ENCODE assay signal across 9 mouse cellular contexts in the genomic region with DNA sequence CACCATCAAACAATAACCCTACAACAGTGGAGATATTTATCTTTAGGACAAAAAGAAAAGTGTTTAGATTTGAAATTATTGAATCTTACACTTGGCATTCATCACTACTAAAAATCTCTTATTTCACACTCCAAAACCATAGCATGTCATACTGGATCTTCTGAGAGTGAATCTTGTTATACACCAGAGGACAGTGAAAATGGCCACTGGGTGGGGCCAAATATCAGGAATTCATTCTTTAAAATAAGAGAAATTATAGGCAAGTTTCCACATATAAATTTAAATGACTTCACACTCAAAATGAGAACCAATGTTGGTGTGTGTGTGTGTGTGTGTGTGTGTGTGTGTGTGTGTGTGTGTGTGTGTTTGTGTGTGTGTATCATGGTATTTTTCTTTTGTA.
DNase-seq lines count a peak whose midpoint lies in the region; ATAC-seq and TF ChIP-seq lines count a peak whose summit lies in the region.
"Had no signal": no experiment of that assay in that cellular context is flagged by ENCODE, and none has a peak within 500 bp of the region (broad histone marks: within the 10 kb centered on the region; RNA-seq: fewer than 3 reads in every experiment).

No protein-coding gene starts in this region.

- peak; percentile 52; the same call in 1 of the 2 replicates for ATAC-seq in frontal cortex, adult (ENCODE audit: low TSS enrichment)
- no peak for ATAC-seq in midbrain, embryonic 14.5 days (ENCODE audit: low FRiP score, low TSS enrichment)
- ATAC-seq in midbrain, embryonic 16.5 days: no peak

- no peaks in the 10 kb centered on the region for H3K36me3 ChIP-seq in kidney, adult 2 months (ENCODE audit: control insufficient read depth, insufficient read depth, low read length)
- no peaks in the 10 kb centered on the region for H3K36me3 ChIP-seq in midbrain, embryonic 14.5 days (ENCODE audit: control insufficient read depth, insufficient read depth, low read length)
- H3K36me3 ChIP-seq in midbrain, embryonic 16.5 days (ENCODE audit: control insufficient read depth, insufficient read depth, low read length): no peaks in the 10 kb centered on the region

- H3K27ac ChIP-seq in kidney, adult 2 months (ENCODE audit: insufficient read depth, low read depth, low read length): no peak overlapping the region
- H3K27ac ChIP-seq in midbrain, embryonic 14.5 days (replicated peaks; ENCODE audit: low read depth, low read length): no peak overlapping the region
- H3K27ac ChIP-seq in midbrain, embryonic 16.5 days (ENCODE audit: low read length): no peak overlapping the region

- TF ChIP-seq POLR2A in kidney, adult 2 months (IDR thresholded peaks at IDR 0.05; ENCODE audit: low read depth, low read length): no peak

- no peak overlapping the region for H3K4me2 ChIP-seq in midbrain, embryonic 14.5 days (ENCODE audit: low read length)
- no peak overlapping the region for H3K4me2 ChIP-seq in midbrain, embryonic 16.5 days (ENCODE audit: low read length)

- H3K27me3 ChIP-seq in kidney, adult 2 months (replicated peaks; ENCODE audit: control insufficient read depth, insufficient read depth, low read length): no peaks in the 10 kb centered on the region
- no peaks in the 10 kb centered on the region for H3K27me3 ChIP-seq in midbrain, embryonic 14.5 days (ENCODE audit: control insufficient read depth, insufficient read depth, low read length)
- H3K27me3 ChIP-seq in midbrain, embryonic 16.5 days (ENCODE audit: control insufficient read depth, insufficient read depth, low read depth, low read length): no peaks in the 10 kb centered on the region

- no peak for DNase-seq in frontal cortex, postnatal 14 days (ENCODE audit: low spot score in 2 of 2)
- DNase-seq in kidney, postnatal 10 days: peak; percentile 30
- DNase-seq in kidney, adult 2 months: no peak
- DNase-seq in midbrain, embryonic 14.5 days: peak; percentile 52
- peak; percentile 10 for DNase-seq in lung, postnatal 36 days
- no peak for DNase-seq in urinary bladder, adult 2 months (ENCODE audit: low spot score)

- no peaks in the 10 kb centered on the region for H3K4me1 ChIP-seq in kidney, adult 2 months (ENCODE audit: control insufficient read depth, insufficient read depth, low read length)
- no peaks in the 10 kb centered on the region for H3K4me1 ChIP-seq in midbrain, embryonic 14.5 days (ENCODE audit: control insufficient read depth, insufficient read depth, low read length)
- 0 out of 2 replicates have a peak, but pooled peaks cover 3% of the 10 kb centered on the region for H3K4me1 ChIP-seq in midbrain, embryonic 16.5 days (ENCODE audit: control insufficient read depth, insufficient read depth, low read length)

- H3K9ac ChIP-seq in midbrain, embryonic 14.5 days (replicated peaks; ENCODE audit: low read length): no peak overlapping the region
- no peak overlapping the region for H3K9ac ChIP-seq in midbrain, embryonic 16.5 days (ENCODE audit: low read depth, low read length)

- no peak overlapping the region for H3K4me3 ChIP-seq in kidney, adult 2 months (ENCODE audit: insufficient read depth, low read depth, low read length)
- no peak overlapping the region for H3K4me3 ChIP-seq in midbrain, embryonic 14.5 days (replicated peaks; ENCODE audit: low read depth, low read length)
- H3K4me3 ChIP-seq in midbrain, embryonic 16.5 days (ENCODE audit: low read depth, low read length): no peak overlapping the region
- H3K4me3 ChIP-seq: myocyte had no signal

- no peak for TF ChIP-seq CTCF in kidney, adult 2 months (conservative IDR thresholded peaks at IDR 0.05; ENCODE audit: insufficient read depth, insufficient read length, low read depth, low read length)

- no peaks in the 10 kb centered on the region for H3K9me3 ChIP-seq in midbrain, embryonic 14.5 days (ENCODE audit: control insufficient read depth, low read length)
- no peaks in the 10 kb centered on the region for H3K9me3 ChIP-seq in midbrain, embryonic 16.5 days (replicated peaks; ENCODE audit: control insufficient read depth, low read length, poor library complexity, severe bottlenecking)

Comparison
In these comparisons a context has a peak if more than half of its experiments do, and no peak if none do; other contexts are left out.
1. DNase-seq: peak in kidney, postnatal 10 days (single experiment), midbrain, embryonic 14.5 days (single experiment) and lung, postnatal 36 days (single experiment); none in frontal cortex, postnatal 14 days (0 of 2), kidney, adult 2 months (single experiment) and urinary bladder, adult 2 months (single experiment).